Mouse (Mus musculus) ovary, adult 10 weeks (tissue): Measurements from ENCODE around the gene Slc6a21. TPM values are rescaled to one million over a fixed set of nuclear protein-coding genes. Genes with fewer than 3 reads are reported as not detected.

Experiments used
- polyA plus RNA-seq: library from polyadenylated mRNA; stranded (reverse); fragments of 350-450 nt; fragmentation: Illumina TruSeq; extraction: RNeasy Lipid Tissue Mini Kit (QIAGEN cat#74804); gene quantifications from one replicate; pipeline ENCODE4 v1.2.3, GENCODE M21; 2014

Slc6a21 gene
- not detected for polyA plus RNA-seq

GRCm38 (mm10) chr7:45277136-45277760 is at the start of gene Slc6a21:
Gene Slc6a21 (plus strand): TSS chr7:45277513.

GRCm38 (mm10) chr7:45238723-45239496 is 38.4 kb upstream of the Slc6a21 start, which contains the start of gene Cd37:
Gene Cd37 (minus strand): TSS chr7:45239115.

GRCm38 (mm10) chr7:45240633-45241388 is 36.5 kb upstream of the Slc6a21 start, which contains the start of gene Slc6a16:
Gene Slc6a16 (plus strand): TSS chr7:45241085.

GRCm38 (mm10) chr7:45333431-45333982 is 56.2 kb downstream of the Slc6a21 start, which contains the start of gene Trpm4:
Gene Trpm4 (minus strand): TSS chr7:45333780.

GRCm38 (mm10) chr7:45335056-45335455 is 57.7 kb downstream of the Slc6a21 start, which contains the start of gene Hrc:
Gene Hrc (plus strand): TSS chr7:45335290.

Other genes starting within 250 kb of the Slc6a21 start
- 0.40 TPM for gene Prr12, start 224.6 kb upstream of the Slc6a21 start, polyA plus RNA-seq
- 9.1 TPM for gene Nosip, start 215.1 kb upstream of the Slc6a21 start, polyA plus RNA-seq
- 4.7 TPM for gene Prrg2, start 214.8 kb upstream of the Slc6a21 start, polyA plus RNA-seq
- gene Rcn3, start 185.3 kb upstream of the Slc6a21 start, polyA plus RNA-seq = 0.31 TPM
- 14.4 TPM for gene Fcgrt, start 173.7 kb upstream of the Slc6a21 start, polyA plus RNA-seq
- gene Rps11, start 153.1 kb upstream of the Slc6a21 start, polyA plus RNA-seq = 474 TPM
- 557 TPM for gene Rpl13a, start 148.8 kb upstream of the Slc6a21 start, polyA plus RNA-seq
- not detected for gene Gm45713, start 141.3 kb upstream of the Slc6a21 start, polyA plus RNA-seq
- 3.9 TPM for gene Flt3l, start 141.1 kb upstream of the Slc6a21 start, polyA plus RNA-seq
- gene Pih1d1, start 123.2 kb upstream of the Slc6a21 start, polyA plus RNA-seq = 2.1 TPM
- gene Aldh16a1, start 122.9 kb upstream of the Slc6a21 start, polyA plus RNA-seq = 0.88 TPM
- not detected for gene Slc17a7, start 113.6 kb upstream of the Slc6a21 start, polyA plus RNA-seq
- gene Gfy, start 97.9 kb upstream of the Slc6a21 start, polyA plus RNA-seq = not detected
- not detected for gene Pth2, start 96.5 kb upstream of the Slc6a21 start, polyA plus RNA-seq
- gene Ccdc155, start 72.6 kb upstream of the Slc6a21 start, polyA plus RNA-seq = not detected
- gene Dkkl1, start 65.4 kb upstream of the Slc6a21 start, polyA plus RNA-seq = not detected
- 10.9 TPM for gene Tead2, start 61.8 kb upstream of the Slc6a21 start, polyA plus RNA-seq
- not detected for gene Cd37, start 38.4 kb upstream of the Slc6a21 start, polyA plus RNA-seq
- gene Slc6a16, start 36.4 kb upstream of the Slc6a21 start, polyA plus RNA-seq = not detected
- 0.46 TPM for gene Trpm4, start 56.3 kb downstream of the Slc6a21 start, polyA plus RNA-seq
- gene Hrc, start 57.8 kb downstream of the Slc6a21 start, polyA plus RNA-seq = 0.31 TPM
- gene Ppfia3, start 89.5 kb downstream of the Slc6a21 start, polyA plus RNA-seq = not detected
- not detected for gene Lin7b, start 93.1 kb downstream of the Slc6a21 start, polyA plus RNA-seq
- gene Snrnp70, start 118.2 kb downstream of the Slc6a21 start, polyA plus RNA-seq = 78.5 TPM
- gene Kcna7, start 128.1 kb downstream of the Slc6a21 start, polyA plus RNA-seq = not detected
- 2.6 TPM for gene Ntf5, start 136.2 kb downstream of the Slc6a21 start, polyA plus RNA-seq
- not detected for gene Lhb, start 143.3 kb downstream of the Slc6a21 start, polyA plus RNA-seq
- gene Gys1, start 157.3 kb downstream of the Slc6a21 start, polyA plus RNA-seq = 4.5 TPM
- gene Ruvbl2, start 160.6 kb downstream of the Slc6a21 start, polyA plus RNA-seq = 2.1 TPM
- 0.88 TPM for gene Ftl1, start 182.4 kb downstream of the Slc6a21 start, polyA plus RNA-seq
- 1.9 TPM for gene Bax, start 189.4 kb downstream of the Slc6a21 start, polyA plus RNA-seq
- 2.3 TPM for gene Tulp2, start 204.4 kb downstream of the Slc6a21 start, polyA plus RNA-seq
- gene Gm45808, start 209.3 kb downstream of the Slc6a21 start, polyA plus RNA-seq = not detected
- gene Dhdh, start 211.3 kb downstream of the Slc6a21 start, polyA plus RNA-seq = 28.5 TPM
- 55.5 TPM for gene Nucb1, start 232.9 kb downstream of the Slc6a21 start, polyA plus RNA-seq
- 2.3 TPM for gene Ppp1r15a, start 248.8 kb downstream of the Slc6a21 start, polyA plus RNA-seq
- 0.43 TPM for gene Plekha4, start 248.8 kb downstream of the Slc6a21 start, polyA plus RNA-seq